Mouse (Mus musculus) embryonic stem cell, embryonic (primary cell): ENCODE measurements around the gene Ep400.

ENCODE experiments used
- CTCF ChIA-PET, 4 experiments: fragments of 300-600 bp in 2 of 4; fragments of 350-600 bp in 2 of 4; sonication (Branson Sonifier 250); formaldehyde crosslinking; loops; one replicate each; lab custom pipeline; 2022; ENCODE audit warnings: inconsistent platforms in 2 of 4; lab: Charles Lee
- POLR2A ChIA-PET, 4 experiments: fragments of 300-600 bp in 2 of 4; fragments of 350-600 bp in 2 of 4; sonication (Branson Sonifier 250); formaldehyde crosslinking; loops; one replicate each; lab custom pipeline; 2022; ENCODE audit warnings: antibody characterized with exemption in 4 of 4, inconsistent platforms in 1 of 4; lab: Charles Lee

The Ep400 gene

GRCm38 (mm10) chr5:110788684-110789083 is 18.2 kb upstream of the Ep400 start:
- ChIA-PET POLR2A (interaction anchor here (0.6 to 23.9 kb wide), 29 partner anchors 0 to 91 kb away, joined by 3 to 589 read pairs (median 6); partner anchors contain the start of genes Ulk1 (in 4 of the 4), Ep400 (in 3 of the 4), Pus1 (in 2 of the 4) and Chek2 (in 1 of the 4)), CTCF (interaction anchor here (0.5 to 4.6 kb wide), 56 partner anchors 9 to 1341 kb away, joined by 3 to 39 read pairs (median 4); partner anchors contain the start of genes Chek2 (in 3 of the 4), Hscb (in 2 of the 4), Ddx51 (in 1 of the 4) and Ep400 (in 1 of the 4))

- CTCF ChIA-PET, result interaction anchor here (0.5 to 4.6 kb wide), 7 partner anchors 10 to 362 kb away, joined by 3 to 39 read pairs (median 4); partner anchors contain the start of genes Chek2 (in 1 of the 4) and Hscb (in 1 of the 4)
- POLR2A ChIA-PET, result interaction anchor here (0.5 to 23.9 kb wide), 20 partner anchors 9 to 129 kb away, joined by 3 to 589 read pairs (median 4); partner anchors contain the start of genes Ulk1 (in 3 of the 4) and Ep400 (in 2 of the 4)
Measured at GRCm38 (mm10) chr5:110786081-110786835, 15.7 kb upstream of the Ep400 start.

DNA sequence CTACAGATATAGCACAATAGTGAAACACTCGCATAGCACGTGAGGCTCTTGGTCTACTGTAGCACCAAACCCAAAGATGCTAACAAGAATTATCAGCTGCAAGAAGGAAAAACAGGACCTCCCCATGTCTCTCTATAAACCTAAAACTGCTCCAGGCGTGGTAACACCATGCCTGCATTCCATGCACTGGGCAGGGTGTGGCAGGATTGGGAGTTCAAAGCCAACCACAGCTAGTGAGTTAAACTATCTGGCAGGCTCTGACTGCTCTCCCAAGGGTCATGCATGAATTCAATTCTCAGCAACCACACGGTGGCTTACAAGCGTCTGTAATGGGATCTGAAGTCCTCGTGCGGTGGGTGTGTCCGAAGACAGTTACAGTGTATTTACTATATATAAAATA is 12.6 kb upstream of the Ep400 start:
- ChIA-PET CTCF (interaction anchor here in 2 of 4 experiments (0.5 to 1.4 kb wide), 2 partner anchors 12 to 1611 kb away, joined by 3 to 5 read pairs; no protein-coding TSS in a partner anchor), POLR2A (interaction anchor here in 3 of 4 experiments (0.5 to 23.9 kb wide), 7 partner anchors 12 to 60 kb away, joined by 3 to 589 read pairs (median 4); partner anchors contain the start of genes Ep400 (in 3 of the 3) and Ulk1 (in 1 of the 3))

DNA sequence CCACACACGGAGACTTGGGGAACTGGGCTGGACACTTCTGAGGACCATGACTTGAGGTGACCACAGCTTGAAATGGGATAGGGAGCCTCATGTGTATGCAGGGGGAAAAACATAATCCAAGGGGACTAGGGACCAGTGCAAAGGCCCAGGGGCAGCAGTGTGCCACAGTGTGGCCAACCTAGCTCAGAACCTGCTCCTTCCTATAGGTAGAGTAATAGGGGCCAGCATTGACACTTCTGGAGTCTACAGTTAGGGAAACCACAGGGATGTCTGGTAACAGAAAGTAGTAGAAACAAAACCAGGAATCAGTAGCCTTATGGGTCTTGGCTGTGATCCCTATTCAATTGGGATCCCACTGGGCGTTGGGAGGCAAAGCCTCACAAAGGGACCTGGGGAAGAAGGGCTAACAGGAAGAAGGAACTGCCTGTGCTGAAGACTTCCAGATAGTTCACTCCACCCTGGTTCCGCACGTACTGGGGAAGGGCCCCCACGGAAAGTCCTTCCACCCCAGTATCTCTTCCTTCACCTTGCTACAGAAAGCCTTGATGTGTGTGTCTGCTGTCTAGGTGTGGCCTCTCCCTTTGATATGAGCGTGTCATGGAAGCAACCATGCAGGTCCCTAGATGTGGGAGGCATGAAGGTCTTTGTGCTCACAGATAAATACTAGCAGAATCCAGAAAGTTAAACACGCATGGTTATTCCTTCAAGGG is 11.2 kb upstream of the Ep400 start:
- ChIA-PET CTCF (interaction anchor here in 1 of 4 experiments (0.5 kb wide), 1 partner anchor 58 kb away, joined by 4 read pairs; the partner anchor contains the start of genes Chek2 and Hscb), POLR2A (interaction anchor here in 3 of 4 experiments (0.7 to 23.9 kb wide), 12 partner anchors 11 to 123 kb away, joined by 3 to 589 read pairs (median 4); partner anchors contain the start of genes Ep400 (in 3 of the 3) and Ulk1 (in 2 of the 3))

- ChIA-PET POLR2A (interaction anchor here in 3 of 4 experiments (0.6 to 23.9 kb wide), 17 partner anchors 8 to 122 kb away, joined by 3 to 589 read pairs (median 4); partner anchors contain the start of genes Ep400 (in 3 of the 3) and Ulk1 (in 2 of the 3)), CTCF (interaction anchor here in 1 of 4 experiments (1.4 kb wide), 1 partner anchor 10 kb away, joined by 8 read pairs; the partner anchor contains the start of gene Ep400)
Measured at GRCm38 (mm10) chr5:110780761-110781528, 10.4 kb upstream of the Ep400 start.

- CTCF ChIA-PET, result interaction anchor here in 2 of 4 experiments (1.3 to 1.4 kb wide), 2 partner anchors 9 kb away, joined by 7 to 8 read pairs; partner anchors contain the start of gene Ep400 (in 2 of the 2)
- POLR2A ChIA-PET, result interaction anchor here in 3 of 4 experiments (0.5 to 23.9 kb wide), 18 partner anchors 9 to 135 kb away, joined by 3 to 589 read pairs (median 4); partner anchors contain the start of genes Ep400 (in 3 of the 3) and Ulk1 (in 2 of the 3)
Measured at GRCm38 (mm10) chr5:110779998-110780760, 9.7 kb upstream of the Ep400 start, which contains the start of gene Pus1. TSS of gene Pus1 (minus strand) at chr5:110780659.

DNA sequence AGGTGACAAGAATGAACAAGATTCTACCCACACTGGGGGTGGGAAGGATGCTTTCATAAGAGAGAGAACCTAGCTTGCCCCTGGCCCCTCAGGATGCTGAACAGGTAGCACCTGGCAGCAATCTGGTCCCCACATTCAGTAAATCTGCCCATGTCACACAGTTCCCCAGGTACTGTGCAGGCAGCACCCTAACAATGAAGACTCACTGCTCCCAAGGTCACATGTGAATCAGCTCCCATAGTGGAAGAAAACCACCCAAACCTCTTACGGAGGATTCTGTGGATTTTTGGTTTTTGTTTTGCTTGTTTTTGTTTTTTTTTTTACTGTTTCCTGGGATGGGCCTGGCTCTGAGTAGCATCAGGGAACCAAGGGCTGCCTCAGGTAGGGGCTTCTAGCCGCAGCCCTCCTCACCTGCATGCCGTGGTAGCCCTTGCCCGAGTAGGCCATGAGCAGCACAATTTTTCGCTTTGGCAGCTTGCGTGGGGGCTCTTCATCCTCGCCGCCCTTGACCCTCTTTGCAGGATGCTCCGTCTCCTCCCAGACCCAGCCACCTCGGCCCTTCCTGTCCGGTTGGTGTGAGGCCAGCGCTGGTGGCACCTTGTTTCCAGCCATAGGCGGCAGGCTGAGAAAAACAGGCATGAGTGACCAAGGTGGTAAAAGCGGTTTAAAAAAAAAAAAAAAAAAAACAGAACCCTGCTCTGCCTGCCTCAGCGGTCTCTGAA is 8.9 kb upstream of the Ep400 start:
- ChIA-PET POLR2A (interaction anchor here in 3 of 4 experiments (0.5 to 23.9 kb wide), 12 partner anchors 9 to 136 kb away, joined by 3 to 589 read pairs (median 6); partner anchors contain the start of genes Ep400 (in 2 of the 3) and Ulk1 (in 2 of the 3)), CTCF (interaction anchor here in 3 of 4 experiments (1.2 to 1.4 kb wide), 4 partner anchors 8 to 9 kb away, joined by 3 to 8 read pairs (median 6); partner anchors contain the start of gene Ep400 (in 3 of the 3))

- POLR2A ChIA-PET, result interaction anchor here in 3 of 4 experiments (1.0 to 23.9 kb wide), 7 partner anchors 8 to 28 kb away, joined by 3 to 589 read pairs (median 9); partner anchors contain the start of genes Ep400 (in 2 of the 3) and Ulk1 (in 1 of the 3)
- CTCF ChIA-PET, result interaction anchor here in 2 of 4 experiments (0.5 to 1.2 kb wide), 3 partner anchors 8 to 62 kb away, joined by 3 to 5 read pairs (median 3); partner anchors contain the start of genes Chek2 (in 1 of the 2), Ep400 (in 1 of the 2) and Hscb (in 1 of the 2)
Measured at GRCm38 (mm10) chr5:110778263-110778662, 7.7 kb upstream of the Ep400 start.

DNA sequence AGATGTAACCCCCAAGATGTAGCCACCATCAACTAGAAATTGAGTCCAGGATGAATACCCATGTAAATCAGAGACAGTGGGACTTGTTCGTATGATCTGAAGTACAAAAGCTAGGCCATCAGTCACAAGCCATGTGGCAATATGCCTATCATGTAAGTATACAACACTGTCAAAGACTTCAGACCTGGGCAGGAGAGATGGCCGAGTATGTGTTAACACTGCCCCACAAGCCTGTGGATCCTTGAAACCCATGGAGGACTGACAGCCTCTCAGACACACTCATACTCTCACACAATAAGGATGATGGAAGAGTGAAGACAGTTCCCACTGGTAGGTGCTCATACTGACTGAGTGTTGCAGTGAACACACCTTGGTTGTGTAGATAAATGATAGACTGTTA is 5.6 kb upstream of the Ep400 start:
- ChIA-PET CTCF (no interaction called here), POLR2A (interaction anchor here in 2 of 4 experiments (0.6 to 2.5 kb wide), 4 partner anchors 11 to 34 kb away, joined by 3 to 8 read pairs (median 5); partner anchors contain the start of gene Ulk1 (in 1 of the 2))

- ChIA-PET CTCF (interaction anchor here in 3 of 4 experiments (0.6 to 1.2 kb wide), 3 partner anchors 14 to 67 kb away, joined by 3 to 4 read pairs (median 4); no protein-coding TSS in a partner anchor), POLR2A (interaction anchor here in 2 of 4 experiments (0.6 to 2.5 kb wide), 12 partner anchors 9 to 202 kb away, joined by 3 to 8 read pairs (median 4); partner anchors contain the start of gene Ulk1 (in 1 of the 2))
Measured at GRCm38 (mm10) chr5:110774511-110774910, 4.0 kb upstream of the Ep400 start.

- ChIA-PET CTCF (interaction anchor here (0.6 to 1.0 kb wide), 5 partner anchors 14 to 38 kb away, joined by 3 to 10 read pairs (median 3); no protein-coding TSS in a partner anchor), POLR2A (interaction anchor here (0.6 to 5.8 kb wide), 11 partner anchors 13 to 337 kb away, joined by 3 to 105 read pairs (median 8); partner anchors contain the start of gene Ulk1 (in 2 of the 4))
Measured at GRCm38 (mm10) chr5:110772945-110773344, 2.4 kb upstream of the Ep400 start.

DNA sequence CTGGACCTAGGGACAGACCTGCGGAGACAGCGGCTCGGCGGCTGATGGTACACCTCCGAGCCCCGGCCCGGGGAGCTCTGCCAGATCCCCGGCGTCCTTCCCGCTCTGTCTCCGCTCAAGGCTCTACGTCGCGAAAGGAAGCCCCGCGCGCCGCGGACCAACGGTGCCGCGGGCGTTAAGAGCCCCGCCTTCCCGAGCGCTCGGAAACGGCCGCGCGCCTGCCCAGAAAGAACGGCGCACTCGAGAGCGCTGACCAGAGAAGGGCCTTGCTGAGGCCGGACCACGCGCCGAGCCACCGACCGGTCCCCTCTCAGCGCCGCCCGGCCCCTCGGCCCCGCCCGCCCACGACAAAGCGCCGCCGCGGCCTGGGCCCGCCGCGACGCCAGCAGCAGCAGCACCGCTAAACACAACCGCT is 479 bp downstream of the Ep400 start:
- ChIA-PET POLR2A (interaction anchor here (0.6 to 6.6 kb wide), 71 partner anchors 9 to 1511 kb away, joined by 3 to 105 read pairs (median 5); partner anchors contain the start of genes Pus1 (in 3 of the 4), Pxmp2 (in 3 of the 4), Ulk1 (in 3 of the 4) and Ddx51 (in 2 of the 4)), CTCF (interaction anchor here (1.0 to 2.7 kb wide), 18 partner anchors 9 to 500 kb away, joined by 3 to 22 read pairs (median 5); partner anchors contain the start of genes Chek2 (in 1 of the 4), Hscb (in 1 of the 4), Pus1 (in 1 of the 4) and Ulk1 (in 1 of the 4))

GRCm38 (mm10) chr5:110769272-110769671 is 1.2 kb downstream of the Ep400 start:
- ChIA-PET CTCF (interaction anchor here in 1 of 4 experiments (1.6 to 2.7 kb wide), 2 partner anchors 21 to 392 kb away, joined by 4 to 22 read pairs; no protein-coding TSS in a partner anchor), POLR2A (interaction anchor here (0.6 to 6.6 kb wide), 27 partner anchors 10 to 501 kb away, joined by 3 to 105 read pairs (median 13); partner anchors contain the start of genes Ulk1 (in 3 of the 4), Chek2 (in 1 of the 4), Ddx51 (in 1 of the 4) and Hscb (in 1 of the 4))

DNA sequence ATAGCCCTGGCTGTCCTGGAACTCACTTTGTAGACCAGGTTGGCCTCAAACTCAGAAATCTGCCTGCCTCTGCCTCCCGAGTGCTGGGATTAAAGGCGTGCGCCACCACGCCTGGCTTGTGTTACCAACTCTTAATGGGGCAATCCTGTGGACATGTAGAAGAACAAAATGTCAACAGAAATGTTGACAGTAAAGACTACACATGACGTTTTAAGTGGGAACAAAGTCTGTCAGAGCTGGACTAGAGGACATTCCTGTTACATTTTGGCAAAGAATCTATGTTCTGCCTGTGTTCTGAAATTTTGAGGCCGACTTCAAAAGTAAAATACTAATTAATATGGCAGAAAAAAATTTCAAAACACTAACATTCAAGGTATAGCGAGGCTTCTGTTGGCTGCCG is 6.6 kb downstream of the Ep400 start:
- ChIA-PET POLR2A (interaction anchor here in 2 of 4 experiments (1.0 to 2.4 kb wide), 2 partner anchors 10 to 40 kb away, joined by 3 to 16 read pairs; no protein-coding TSS in a partner anchor), CTCF (no interaction called here)
